Mouse (Mus musculus): ENCODE measurements around the gene Ulk4. TPM values are rescaled to one million over a fixed set of nuclear protein-coding genes. Genes with fewer than 3 reads are reported as not detected.
A peak's percentile ranks its signal among the peaks of the same experiment; 100 is the strongest.
"Not testable (repeated sequence)": the region's sequence is repeated elsewhere in the genome, so short reads cannot be mapped to it uniquely, and the experiment has no call there.

The Ulk4 gene
- polyA plus RNA-seq, 1 experiment from 2014 or later, result 122 TPM

- Histone ChIP-seq H3K27ac (ENCODE audit: low read length) (no peak overlapping the region), H3K36me3 (ENCODE audit: insufficient read depth, low read length) (no peaks in the 10 kb centered on the region), H3K27me3 (replicated peaks; ENCODE audit: insufficient read depth, low read length) (no peaks in the 10 kb centered on the region), H3K9ac (replicated peaks; ENCODE audit: low read depth) (no peak overlapping the region), H3K9me3 (ENCODE audit: low read length) (no peaks in the 10 kb centered on the region), H3K4me2 (replicated peaks; ENCODE audit: low read depth, low read length) (no peak overlapping the region), H3K4me3 (ENCODE audit: low read depth, low read length) (no peak overlapping the region), H3K4me1 (ENCODE audit: insufficient read depth, low read depth, low read length) (no peaks in the 10 kb centered on the region)
- ATAC-seq, result peak; percentile 57
- 26% methylated on average over 3 of the region's 3 CpGs for whole genome bisulfite sequencing
- peak; percentile 71 for DNase-seq (ENCODE audit: low spot score)
- no peak for TF ChIP-seq EP300 (IDR thresholded peaks at IDR 0.05)
- peak; percentile 92 for TF ChIP-seq CTCF (IDR thresholded peaks at IDR 0.05)
These were observed 61.5 kb downstream of the Ulk4 start for GRCm38 (mm10) chr9:121215349-121216000.

GRCm38 (mm10) chr9:121212322-121212721, 64.7 kb downstream of the Ulk4 start:
- Histone ChIP-seq H3K27me3 (replicated peaks; ENCODE audit: insufficient read depth, low read length) (no peaks in the 10 kb centered on the region), H3K4me1 (ENCODE audit: insufficient read depth, low read depth, low read length) (no peaks in the 10 kb centered on the region), H3K27ac (ENCODE audit: low read length) (no peak overlapping the region), H3K9ac (replicated peaks; ENCODE audit: low read depth) (no peak overlapping the region), H3K36me3 (ENCODE audit: insufficient read depth, low read length) (no peaks in the 10 kb centered on the region), H3K9me3 (ENCODE audit: low read length) (no peaks in the 10 kb centered on the region), H3K4me2 (replicated peaks; ENCODE audit: low read depth, low read length) (no peak overlapping the region), H3K4me3 (ENCODE audit: low read depth, low read length) (no peak overlapping the region)
- WGBS, result 59% methylated on average over 3 of the region's 3 CpGs
- TF ChIP-seq CTCF (IDR thresholded peaks at IDR 0.05), result peak; percentile 27
- TF ChIP-seq EP300 (IDR thresholded peaks at IDR 0.05), result no peak
- ATAC-seq (no peak), DNase-seq (ENCODE audit: low spot score) (no peak)

- no peak for ATAC-seq
- DNase-seq (ENCODE audit: low spot score), result no peak
- H3K36me3 ChIP-seq (ENCODE audit: insufficient read depth, low read length), result no peaks in the 10 kb centered on the region
- H3K4me3 ChIP-seq (ENCODE audit: low read depth, low read length), result no peak overlapping the region
- H3K9me3 ChIP-seq (ENCODE audit: low read length), result no peaks in the 10 kb centered on the region
- H3K27me3 ChIP-seq (replicated peaks; ENCODE audit: insufficient read depth, low read length), result no peaks in the 10 kb centered on the region
- no peak overlapping the region for H3K4me2 ChIP-seq (replicated peaks; ENCODE audit: low read depth, low read length)
- TF ChIP-seq CTCF (IDR thresholded peaks at IDR 0.05) (no peak), EP300 (IDR thresholded peaks at IDR 0.05) (no peak)
- 58% methylated on average over 7 of the region's 7 CpGs for WGBS
- no peak overlapping the region for H3K9ac ChIP-seq (replicated peaks; ENCODE audit: low read depth)
- no peak overlapping the region for H3K27ac ChIP-seq (ENCODE audit: low read length)
- no peaks in the 10 kb centered on the region for H3K4me1 ChIP-seq (ENCODE audit: insufficient read depth, low read depth, low read length)
These were observed 72.0 kb downstream of the Ulk4 start for GRCm38 (mm10) chr9:121205046-121205445.

- Histone ChIP-seq H3K4me1 (ENCODE audit: insufficient read depth, low read depth, low read length) (no peaks in the 10 kb centered on the region), H3K4me3 (ENCODE audit: low read depth, low read length) (no peak overlapping the region), H3K27ac (ENCODE audit: low read length) (no peak overlapping the region), H3K27me3 (replicated peaks; ENCODE audit: insufficient read depth, low read length) (no peaks in the 10 kb centered on the region), H3K9ac (replicated peaks; ENCODE audit: low read depth) (no peak overlapping the region), H3K4me2 (replicated peaks; ENCODE audit: low read depth, low read length) (no peak overlapping the region), H3K36me3 (ENCODE audit: insufficient read depth, low read length) (no peaks in the 10 kb centered on the region), H3K9me3 (ENCODE audit: low read length) (no peaks in the 10 kb centered on the region)
- TF ChIP-seq EP300 (IDR thresholded peaks at IDR 0.05), result no peak
- no peak for TF ChIP-seq CTCF (IDR thresholded peaks at IDR 0.05)
- ATAC-seq (no peak), DNase-seq (ENCODE audit: low spot score) (no peak)
- WGBS, result 75% methylated on average over 14 of the region's 14 CpGs
These were observed 72.7 kb downstream of the Ulk4 start for GRCm38 (mm10) chr9:121204149-121204800.

GRCm38 (mm10) chr9:121203686-121204085, 73.3 kb downstream of the Ulk4 start:
- no peak for ATAC-seq
- no peaks in the 10 kb centered on the region for H3K27me3 ChIP-seq (replicated peaks; ENCODE audit: insufficient read depth, low read length)
- TF ChIP-seq CTCF (IDR thresholded peaks at IDR 0.05), result no peak
- no peak for TF ChIP-seq EP300 (IDR thresholded peaks at IDR 0.05)
- 89% methylated on average over 1 of the region's 1 CpGs for WGBS
- H3K4me1 ChIP-seq (ENCODE audit: insufficient read depth, low read depth, low read length), result no peaks in the 10 kb centered on the region
- H3K4me2 ChIP-seq (replicated peaks; ENCODE audit: low read depth, low read length), result no peak overlapping the region
- no peak for DNase-seq (ENCODE audit: low spot score)
- no peak overlapping the region for H3K9ac ChIP-seq (replicated peaks; ENCODE audit: low read depth)
- H3K36me3 ChIP-seq (ENCODE audit: insufficient read depth, low read length), result no peaks in the 10 kb centered on the region
- H3K27ac ChIP-seq (ENCODE audit: low read length), result no peak overlapping the region
- no peak overlapping the region for H3K4me3 ChIP-seq (ENCODE audit: low read depth, low read length)
- H3K9me3 ChIP-seq (ENCODE audit: low read length), result no peaks in the 10 kb centered on the region

GRCm38 (mm10) chr9:121199146-121199685, 77.8 kb downstream of the Ulk4 start:
- not testable (repeated sequence) for H3K9ac ChIP-seq (replicated peaks; ENCODE audit: low read depth)

More at GRCm38 (mm10) chr9:121199146-121199685, 77.8 kb downstream of the Ulk4 start:
- not testable (repeated sequence) for H3K27me3 ChIP-seq (replicated peaks; ENCODE audit: insufficient read depth, low read length); H3K36me3 ChIP-seq (ENCODE audit: insufficient read depth, low read length); H3K4me2 ChIP-seq (replicated peaks; ENCODE audit: low read depth, low read length); H3K27ac ChIP-seq (ENCODE audit: low read length); DNase-seq (ENCODE audit: low spot score); H3K4me3 ChIP-seq (ENCODE audit: low read depth, low read length); H3K9me3 ChIP-seq (ENCODE audit: low read length); ATAC-seq; H3K4me1 ChIP-seq (ENCODE audit: insufficient read depth, low read depth, low read length)
- 86% methylated on average over 5 of the region's 5 CpGs for WGBS

Data from lung, postnatal 0 days (tissue).